Mouse (Mus musculus) hindbrain, embryonic 13.5 days (tissue): Measurements from ENCODE around the gene Fcgr4. TPM values are rescaled to one million over a fixed set of nuclear protein-coding genes. Genes with fewer than 3 reads are reported as not detected.
A peak's percentile ranks its signal among the peaks of the same experiment; 100 is the strongest.
"Not testable (repeated sequence)": the region's sequence is repeated elsewhere in the genome, so short reads cannot be mapped to it uniquely, and the experiment has no call there.

Source experiments
- ATAC-seq: fragments of 200-750 bp; cut with Nextera tagmentation; 2 replicates; pipeline ENCODE4 v1.8.0; 2017; ENCODE audit warnings: moderate TSS enrichment; ENCODE audit not compliant: low FRiP score
- H3K27ac ChIP-seq: fragments of 300-500 bp; sonication (generic); 2 replicates; pipeline ENCODE4 v1.5.1; 2015; ENCODE audit warnings: inconsistent platforms, mild to moderate bottlenecking, moderate library complexity
- H3K27me3 ChIP-seq: fragments of 300-500 bp; sonication (generic); 2 replicates; pipeline ENCODE4 v1.6.1; 2015; ENCODE audit warnings: mild to moderate bottlenecking, inconsistent platforms
- H3K36me3 ChIP-seq: fragments of 300-500 bp; sonication (generic); 2 replicates; pipeline ENCODE4 v1.6.1; 2015; ENCODE audit warnings: mild to moderate bottlenecking, inconsistent platforms
- H3K4me1 ChIP-seq: fragments of 300-500 bp; sonication (generic); replicated peaks from 2 replicates; pipeline ENCODE4 v1.6.1; 2015; ENCODE audit warnings: inconsistent platforms
- H3K4me2 ChIP-seq: fragments of 300-500 bp; sonication (generic); 2 replicates; pipeline ENCODE4 v1.6.1; 2015; ENCODE audit warnings: inconsistent platforms, mild to moderate bottlenecking, moderate library complexity
- H3K4me3 ChIP-seq: fragments of 300-500 bp; sonication (generic); 2 replicates; pipeline ENCODE4 v1.5.1; 2015; ENCODE audit warnings: mild to moderate bottlenecking, inconsistent platforms
- H3K9ac ChIP-seq: fragments of 300-500 bp; sonication (generic); 2 replicates; pipeline ENCODE4 v1.6.1; 2015; ENCODE audit warnings: mild to moderate bottlenecking, inconsistent platforms
- H3K9me3 ChIP-seq: fragments of 300-500 bp; sonication (generic); 2 replicates; pipeline ENCODE4 v1.6.1; 2016; ENCODE audit warnings: inconsistent platforms
- WGBS: fragments of 180-500 bp; shearing (Covaris S2); methylation state at CpG from one replicate; pipeline ENCODE4 v1.1.7; 2015; 5-methylcytosine and 5-hydroxymethylcytosine counted together
- microRNA-seq: library from miRNA; unstranded; fragments of <30 nt; microRNA quantifications from one replicate; pipeline ENCODE4, GENCODE M21; 2016
- polyA plus RNA-seq: library from polyadenylated mRNA; unstranded; fragments of >200 nt; fragmentation: Nextera tagmentation; extraction: Ambion mirVana; gene quantifications from 2 replicates; pipeline ENCODE4 v1.2.1, GENCODE M21; 2015

The Fcgr4 gene
- polyA plus RNA-seq, 1 experiment from 2014 or later: 0.31 TPM

DNA sequence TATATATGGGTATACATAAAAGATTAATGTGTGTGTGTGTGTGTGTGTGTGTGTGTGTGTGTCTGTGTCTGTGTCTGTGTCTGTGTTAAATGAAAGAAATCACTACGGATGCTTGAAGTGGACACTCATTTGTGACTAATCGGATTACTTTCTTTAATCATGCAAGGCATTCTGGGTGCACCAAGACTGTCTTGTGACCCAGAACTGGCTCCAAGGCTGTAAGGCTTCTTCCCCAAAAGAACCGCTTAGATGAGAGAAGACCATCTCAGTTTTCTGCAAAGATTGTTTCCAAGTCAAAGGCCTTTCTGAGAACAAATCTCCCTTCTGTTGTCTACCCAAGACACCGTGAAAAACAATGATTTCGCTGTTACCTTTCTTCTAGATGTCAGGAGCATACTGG lies 58.5 kb downstream of the Fcgr4 start:
- peaks cover 39% of the 10 kb centered on the region for H3K27me3 ChIP-seq
- not testable (repeated sequence) for H3K9me3 ChIP-seq, H3K4me3 ChIP-seq, H3K36me3 ChIP-seq, H3K27ac ChIP-seq, H3K4me2 ChIP-seq, H3K9ac ChIP-seq, ATAC-seq, H3K4me1 ChIP-seq
- 44% methylated on average over 5 of the region's 5 CpGs for WGBS

- H3K27me3 ChIP-seq: peaks cover 39% of the 10 kb centered on the region
- H3K4me2 ChIP-seq: peak overlapping the region; percentile 43; the same call in 1 of the 2 replicates
- not testable (repeated sequence) for H3K27ac ChIP-seq, H3K9me3 ChIP-seq, H3K4me1 ChIP-seq, H3K36me3 ChIP-seq, H3K9ac ChIP-seq
- WGBS: 6% methylated on average over 20 of the region's 27 CpGs
- peak overlapping the region; percentile 21; the same call in 1 of the 2 replicates for H3K4me3 ChIP-seq
- peak; percentile 29 for ATAC-seq
These were observed 59.2 kb downstream of the Fcgr4 start for GRCm38 (mm10) chr1:171077955-171078354.

GRCm38 (mm10) chr1:171078419-171078818 lies 59.7 kb downstream of the Fcgr4 start:
- ATAC-seq, H3K27ac ChIP-seq, H3K9me3 ChIP-seq, H3K36me3 ChIP-seq, H3K4me1 ChIP-seq, H3K9ac ChIP-seq: not testable (repeated sequence)
- Histone ChIP-seq H3K27me3 (peaks cover 39% of the 10 kb centered on the region), H3K4me2 (peak overlapping the region; percentile 37; the same call in 1 of the 2 replicates), H3K4me3 (0 out of 2 replicates have a peak overlapping the region, but pooled peaks have one; percentile 0)
- WGBS: 21% methylated on average over 12 of the region's 12 CpGs

GRCm38 (mm10) chr1:171079345-171079744 lies 60.6 kb downstream of the Fcgr4 start:
- H3K9ac ChIP-seq, H3K27ac ChIP-seq, H3K36me3 ChIP-seq, H3K4me3 ChIP-seq, H3K4me2 ChIP-seq, H3K9me3 ChIP-seq, H3K4me1 ChIP-seq: not testable (repeated sequence)
- peak; percentile 29 for ATAC-seq
- H3K27me3 ChIP-seq: peaks cover 31% of the 10 kb centered on the region
- 0% methylated on average over 1 of the region's 35 CpGs for WGBS

Small RNA genes lying within 50 kb of the gene (microRNA-seq; reads per million reads assigned to microRNA genes)
- not detected for gene Gm27552
- gene Mir6546: 4.2 reads per million, percentile 13 among the genes with 10 or more reads in this experiment

Other genes with a start within 250 kb of the Fcgr4 start
- 7.5 and 8.2 TPM in 2 replicates for gene Atf6, start 151.1 kb upstream of the Fcgr4 start, polyA plus RNA-seq
- gene Gm26620, start 133.9 kb upstream of the Fcgr4 start, polyA plus RNA-seq: 0.66 and 0.88 TPM in 2 replicates
- 40.7 and 46.1 TPM in 2 replicates for gene Dusp12, start 133.4 kb upstream of the Fcgr4 start, polyA plus RNA-seq
- gene Fcrlb, start 106.0 kb upstream of the Fcgr4 start, polyA plus RNA-seq: 0.35 and 0.43 TPM in 2 replicates
- not detected in 2 replicates for gene Fcrla, start 91.3 kb upstream of the Fcgr4 start, polyA plus RNA-seq
- 0.32 and 0.61 TPM in 2 replicates for gene Fcgr2b, start 42.4 kb upstream of the Fcgr4 start, polyA plus RNA-seq
- 8.1 and 10.0 TPM in 2 replicates for gene Fcgr3, start 46.0 kb downstream of the Fcgr4 start, polyA plus RNA-seq
- gene Cfap126, start 95.0 kb downstream of the Fcgr4 start, polyA plus RNA-seq: 9.4 and 18.4 TPM in 2 replicates
- 256 and 259 TPM in 2 replicates for gene Sdhc, start 131.7 kb downstream of the Fcgr4 start, polyA plus RNA-seq
- 4.9 and 7.9 TPM in 2 replicates for gene Mpz, start 131.8 kb downstream of the Fcgr4 start, polyA plus RNA-seq
- 25.1 and 44.1 TPM in 2 replicates for gene Pcp4l1, start 177.3 kb downstream of the Fcgr4 start, polyA plus RNA-seq
- 0.32 and 0.48 TPM in 2 replicates for gene Nr1i3, start 195.1 kb downstream of the Fcgr4 start, polyA plus RNA-seq
- gene Tomm40l, start 203.6 kb downstream of the Fcgr4 start, polyA plus RNA-seq: 35.4 and 42.4 TPM in 2 replicates
- gene Apoa2, start 206.1 kb downstream of the Fcgr4 start, polyA plus RNA-seq: 4.4 and 6.0 TPM in 2 replicates
- gene Fcer1g, start 215.4 kb downstream of the Fcgr4 start, polyA plus RNA-seq: 29.4 and 33.8 TPM in 2 replicates
- gene Adamts4, start 231.5 kb downstream of the Fcgr4 start, polyA plus RNA-seq: 4.9 and 5.0 TPM in 2 replicates
- gene Ndufs2, start 232.5 kb downstream of the Fcgr4 start, polyA plus RNA-seq: 222 and 228 TPM in 2 replicates